Mouse (Mus musculus) testis, postnatal 14 days (tissue): ENCODE measurements around the gene Cd81.
A peak's percentile ranks its signal among the peaks of the same experiment; 100 is the strongest.

Source experiments
- DNase-seq: peaks from one replicate; pipeline ENCODE4 v3.0.0; 2021; ENCODE audit warnings: low spot score

Cd81 gene

GRCm38 (mm10) chr7:143020764-143021163, 31.8 kb upstream of the Cd81 start:
- DNase-seq = no peak

GRCm38 (mm10) chr7:143021356-143022164, 31.0 kb upstream of the Cd81 start:
- DNase-seq = no peak

DNA sequence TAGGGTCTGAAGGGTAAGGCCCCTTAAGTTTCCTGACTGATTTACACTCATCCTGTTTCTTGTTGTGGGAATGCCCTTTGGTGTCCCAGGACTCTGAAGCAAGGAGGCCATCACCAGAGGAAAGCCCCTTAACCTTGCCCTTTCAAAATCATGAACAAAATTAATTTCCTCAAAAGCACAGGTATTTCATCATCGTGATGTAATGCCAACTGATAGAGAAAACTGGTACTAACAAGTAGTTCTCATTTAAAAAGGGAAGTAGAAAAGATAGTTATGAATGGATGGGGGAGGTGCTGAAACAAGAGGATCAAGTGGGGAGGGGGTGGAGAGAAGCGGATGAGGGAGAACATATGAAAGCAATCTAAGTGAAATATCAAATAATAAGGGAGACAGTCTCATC, 29.0 kb upstream of the Cd81 start:
- no peak for DNase-seq

DNA sequence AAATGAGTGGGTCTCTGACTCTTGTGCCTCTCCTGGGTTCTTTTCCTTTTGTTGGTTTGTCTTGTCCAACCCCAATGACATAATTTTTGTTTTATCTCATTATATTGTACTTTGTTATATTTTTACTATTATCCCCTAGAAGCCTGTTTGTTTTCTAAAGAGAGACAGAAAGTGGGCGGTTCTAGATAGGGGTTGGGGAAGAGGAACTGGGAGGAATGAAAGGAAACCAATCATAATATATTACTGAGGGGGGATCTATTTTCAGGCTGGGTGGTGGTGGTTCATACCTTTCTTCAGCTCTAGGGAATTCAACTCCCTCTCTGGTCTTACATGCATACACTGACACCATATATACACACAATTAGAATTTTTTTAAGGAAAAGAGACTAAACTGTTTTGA, 28.2 kb upstream of the Cd81 start:
- DNase-seq = no peak

GRCm38 (mm10) chr7:143025496-143025895, 27.0 kb upstream of the Cd81 start:
- DNase-seq = no peak

- no peak for DNase-seq
Observed at GRCm38 (mm10) chr7:143027196-143027595, 25.3 kb upstream of the Cd81 start.

DNA sequence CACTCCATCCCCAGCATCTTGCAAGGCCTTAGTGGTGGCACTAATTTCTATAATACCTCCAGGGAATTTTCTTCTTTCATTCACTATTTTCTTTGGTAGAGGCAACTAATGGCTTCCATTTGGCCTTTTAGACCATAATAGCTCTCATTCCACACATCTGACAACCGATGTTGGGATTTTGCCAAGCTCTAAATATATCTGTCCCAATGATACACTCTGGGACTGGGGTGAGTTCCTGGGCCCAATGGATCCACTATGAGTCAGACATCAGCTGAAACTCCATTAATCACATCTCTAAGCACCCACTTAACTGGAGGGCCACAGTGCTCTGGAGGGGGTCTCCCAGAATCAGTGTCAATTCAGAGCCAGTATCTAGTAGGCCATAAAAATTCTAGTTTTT, 20.7 kb upstream of the Cd81 start:
- no peak for DNase-seq

- no peak for DNase-seq
Observed at GRCm38 (mm10) chr7:143033581-143033980, 19.0 kb upstream of the Cd81 start.

GRCm38 (mm10) chr7:143034112-143034511, 18.4 kb upstream of the Cd81 start:
- no peak for DNase-seq

- DNase-seq = no peak
Observed at GRCm38 (mm10) chr7:143034519-143035450, 17.8 kb upstream of the Cd81 start.

DNA sequence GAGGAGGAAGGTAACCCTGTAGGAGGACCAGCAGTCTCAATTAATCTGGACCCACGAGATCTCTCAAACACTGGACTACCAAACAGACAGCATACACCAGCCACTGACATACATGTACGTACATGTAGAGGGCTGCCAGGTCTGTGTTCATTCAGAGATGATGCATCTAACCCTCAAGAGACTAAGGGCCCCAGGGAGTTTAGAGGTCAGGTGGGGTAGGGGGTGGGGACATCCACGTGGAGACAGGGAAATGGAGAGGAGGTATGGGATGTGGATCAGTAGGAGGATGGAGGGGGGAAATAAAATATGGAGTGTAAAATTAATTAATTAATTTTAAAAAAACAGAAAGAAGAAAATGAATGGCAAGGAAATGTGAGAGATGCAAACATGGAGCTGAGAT, 15.8 kb upstream of the Cd81 start:
- no peak for DNase-seq

DNA sequence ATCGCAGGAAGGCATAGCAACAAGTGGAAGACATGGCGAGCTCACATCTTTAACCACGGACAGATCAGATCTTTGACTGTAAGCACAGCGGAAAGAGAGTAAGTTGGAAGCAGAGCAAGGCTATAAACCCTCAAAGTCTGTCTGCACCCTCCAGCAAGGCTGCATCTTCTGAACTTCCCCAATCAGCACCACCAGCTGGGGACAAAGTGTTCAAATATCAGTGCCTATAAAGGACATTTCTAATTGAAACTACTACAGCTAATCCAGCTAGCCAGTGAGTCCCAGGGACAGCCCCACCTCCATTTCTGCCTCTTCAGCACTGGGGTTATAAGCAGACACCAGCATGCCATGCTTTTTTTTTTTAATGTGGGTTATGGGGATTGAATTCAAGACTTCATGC, 15.2 kb upstream of the Cd81 start:
- DNase-seq = no peak

- no peak for DNase-seq
Observed at GRCm38 (mm10) chr7:143038174-143038931, 14.2 kb upstream of the Cd81 start.

DNA sequence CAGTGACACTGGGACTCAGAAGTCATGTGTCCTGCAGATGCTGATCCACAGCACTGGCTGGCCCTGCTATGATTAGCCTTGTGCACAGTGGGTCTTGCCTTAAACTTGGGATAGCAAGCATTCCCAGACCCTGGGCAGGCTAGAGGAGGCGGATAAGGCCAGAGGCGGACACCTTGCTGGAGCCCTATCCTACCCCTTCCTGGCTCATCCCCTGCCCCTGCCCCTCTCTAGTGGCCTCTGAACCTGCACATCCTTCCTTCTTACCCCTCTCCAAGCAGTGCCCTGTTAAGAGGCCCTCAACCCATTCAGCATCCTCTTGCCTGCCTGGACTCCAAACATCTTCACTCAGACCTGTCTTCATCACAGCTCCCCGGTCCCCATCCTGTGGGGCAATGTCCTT, 12.0 kb upstream of the Cd81 start:
- no peak for DNase-seq

DNA sequence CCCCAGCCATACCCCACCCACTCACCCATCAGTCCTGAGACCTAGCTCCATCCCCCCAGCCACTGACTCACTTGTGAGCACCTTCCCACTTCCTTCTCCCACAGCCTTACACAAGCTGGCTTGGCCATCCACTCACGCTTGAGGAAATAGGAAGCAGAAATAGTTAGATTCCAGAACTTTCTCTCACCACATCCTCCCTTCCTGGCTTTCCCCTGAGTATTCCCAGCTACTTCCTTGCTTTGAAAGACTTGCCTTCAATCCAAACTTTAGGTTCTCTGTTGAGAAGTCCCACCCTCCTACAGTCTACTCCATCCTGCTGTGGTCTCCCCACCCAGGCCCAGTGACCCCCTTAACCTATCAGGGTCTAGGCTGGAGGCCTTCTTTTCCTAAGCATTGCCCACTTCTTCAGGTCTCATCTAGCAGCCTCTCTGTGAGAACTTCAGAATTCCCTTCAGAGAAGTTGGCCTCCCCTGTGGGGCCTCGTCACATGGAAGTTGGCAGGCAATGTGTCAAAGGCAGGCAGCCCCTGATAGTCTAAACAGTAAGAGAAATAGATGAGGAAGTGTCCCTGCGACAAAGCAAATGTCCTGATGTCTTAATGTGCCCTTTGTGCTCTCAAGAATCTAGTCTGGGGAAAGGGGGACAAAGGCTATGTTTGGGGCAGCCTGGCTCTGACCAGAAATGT, 11.3 kb upstream of the Cd81 start:
- no peak for DNase-seq

DNA sequence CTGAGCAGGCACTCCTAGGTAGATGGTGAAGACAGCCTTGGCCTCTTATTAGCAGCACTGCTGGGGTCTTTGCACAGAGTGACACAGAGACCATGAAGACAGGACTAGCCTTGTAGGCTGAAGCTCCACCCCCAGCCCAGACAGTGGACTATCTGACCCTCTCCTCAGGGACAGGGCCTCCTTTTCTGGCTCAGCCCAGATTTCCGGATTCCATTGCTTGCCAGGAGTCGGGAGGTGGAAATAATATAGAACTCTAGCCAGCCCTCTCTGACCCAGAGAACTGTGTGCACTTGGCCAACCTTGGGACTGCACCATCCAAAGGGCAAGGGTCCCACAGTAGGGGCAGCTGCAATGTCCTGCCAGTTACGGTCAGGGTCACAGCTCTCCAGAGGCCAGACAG, 10.4 kb upstream of the Cd81 start:
- DNase-seq = peak; percentile 78

DNA sequence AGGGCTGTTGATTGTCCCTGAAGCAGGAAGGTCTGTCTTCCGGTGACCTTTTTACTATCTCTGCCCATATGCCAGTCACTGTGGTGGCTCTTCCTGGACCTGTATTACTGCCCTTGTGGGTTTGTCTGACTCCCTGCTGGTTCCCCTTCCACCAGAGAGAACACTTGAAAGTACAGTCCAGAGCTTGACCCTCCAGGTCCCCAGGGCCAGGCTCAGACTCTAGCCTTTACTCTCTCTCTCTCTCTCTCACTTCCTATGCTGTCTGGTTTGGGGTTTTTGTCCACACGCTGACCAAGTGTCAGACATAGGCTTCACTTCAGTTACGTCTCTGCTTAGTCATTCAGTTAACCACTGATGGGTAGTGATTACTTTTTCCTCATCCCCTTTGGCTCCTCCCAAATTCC, 9.6 kb upstream of the Cd81 start:
- DNase-seq = no peak

DNA sequence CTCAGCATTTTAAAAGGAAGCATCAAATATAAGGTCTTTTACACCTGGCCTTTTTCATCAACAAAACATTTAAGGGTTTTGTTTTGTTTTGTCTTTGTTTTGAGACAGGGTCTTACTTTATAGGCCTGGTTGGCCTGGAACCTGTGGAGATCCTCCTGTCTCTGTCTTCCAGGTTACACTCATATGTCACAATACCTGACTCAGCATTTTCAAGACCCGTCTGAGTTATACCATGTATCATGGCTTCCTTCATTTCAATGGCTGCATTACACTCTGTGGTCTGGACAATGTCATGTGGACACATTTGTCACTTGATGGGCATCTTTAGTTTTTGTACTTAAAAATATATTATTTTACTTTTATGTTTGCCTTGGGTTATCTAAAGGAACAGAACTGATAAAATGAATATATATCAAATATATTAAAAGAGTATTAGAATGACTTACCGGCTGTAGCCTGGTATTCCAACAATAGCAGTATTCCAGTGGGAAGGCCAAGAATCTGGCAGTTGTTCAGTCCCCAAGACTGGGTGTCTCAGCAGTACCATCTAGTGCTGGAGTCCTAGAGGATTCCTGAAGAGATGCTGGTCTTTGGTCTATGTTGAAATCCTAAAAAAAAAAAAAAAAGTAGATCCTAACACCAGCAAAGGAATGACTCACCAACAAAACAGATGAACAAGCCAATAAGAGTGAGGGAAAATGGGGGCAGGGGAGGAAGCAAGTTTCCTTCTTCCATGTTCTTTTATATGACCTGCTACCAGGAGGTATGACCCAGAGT, 8.3 kb upstream of the Cd81 start:
- no peak for DNase-seq

DNA sequence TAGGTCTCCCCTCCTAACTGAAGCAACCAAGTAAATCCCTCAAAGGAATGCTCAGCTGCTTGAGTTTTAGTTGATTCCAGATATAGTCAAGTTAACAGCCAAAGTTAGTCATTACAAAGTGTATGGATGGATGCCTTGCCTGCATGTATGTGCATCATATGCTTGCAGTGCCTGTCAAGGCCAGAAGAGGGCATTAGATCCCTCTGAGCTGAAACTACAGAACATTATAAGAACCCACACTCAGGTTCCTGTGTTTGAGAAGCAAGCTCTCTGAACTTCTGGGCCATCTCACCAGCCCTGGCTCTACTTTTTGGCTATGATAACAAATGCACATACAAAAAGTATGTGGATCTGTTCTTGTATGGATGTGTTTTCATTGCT, 7.7 kb upstream of the Cd81 start:
- DNase-seq = no peak

DNA sequence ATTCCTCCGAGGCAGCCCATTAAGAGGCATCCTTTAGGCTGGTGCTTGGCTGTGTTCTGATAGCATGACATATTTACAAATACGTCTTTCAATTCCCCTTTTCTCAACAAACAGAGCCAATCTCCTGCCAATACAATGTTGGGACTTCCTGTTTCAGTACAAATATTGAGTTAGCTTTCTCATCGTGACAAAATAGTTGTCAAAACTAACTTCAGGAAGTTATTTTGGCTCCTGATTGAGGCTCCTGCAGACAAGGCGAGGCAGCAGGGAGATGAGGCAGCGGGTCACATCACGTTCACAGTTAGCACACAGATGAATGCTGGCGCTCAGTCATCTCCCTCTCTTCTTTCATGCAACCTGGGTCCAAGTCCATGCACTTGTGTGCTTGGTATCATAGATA, 6.2 kb upstream of the Cd81 start:
- DNase-seq = no peak

GRCm38 (mm10) chr7:143049331-143049730, 3.2 kb upstream of the Cd81 start:
- no peak for DNase-seq
